Mouse (Mus musculus) ZHBTc4 (cell line): ENCODE measurements around the gene Dcpp2.
A peak's percentile ranks its signal among the peaks of the same experiment; 100 is the strongest.
"Not testable (repeated sequence)": the region's sequence is repeated elsewhere in the genome, so short reads cannot be mapped to it uniquely, and the experiment has no call there.

Experiments
- DNase-seq: peaks from one replicate; pipeline ENCODE4 v3.0.0-alpha.2; 2011; ENCODE audit warnings: low read depth, low spot score

Gene Dcpp2

GRCm38 (mm10) chr17:23925090-23925493 is 44.4 kb downstream of the Dcpp2 start:
- DNase-seq, result peak; percentile 62

DNA sequence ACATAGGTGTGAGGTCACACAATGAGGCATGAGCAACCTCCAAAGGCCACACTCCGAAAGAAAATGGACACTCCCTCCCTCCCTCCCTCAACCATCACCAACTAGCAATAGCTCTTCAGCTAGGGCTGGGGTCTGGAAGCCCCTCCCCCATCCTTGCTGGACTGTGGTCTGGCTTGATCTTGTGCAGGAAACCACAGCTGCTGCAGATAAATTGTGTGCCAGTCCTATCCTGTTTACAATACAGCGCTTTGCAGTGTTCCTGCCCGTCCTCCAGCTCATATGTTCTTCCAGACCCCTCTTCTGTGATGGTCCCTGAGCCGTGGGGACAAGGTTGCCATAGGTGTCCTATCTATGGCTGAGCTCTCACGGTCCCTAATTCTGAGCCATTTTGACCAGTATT is 50.5 kb downstream of the Dcpp2 start:
- DNase-seq, result no peak

- DNase-seq, result no peak
These were observed 60.7 kb downstream of the Dcpp2 start, which contains the start of gene Sbp for GRCm38 (mm10) chr17:23941372-23941771. Sbp (plus strand) TSS chr17:23941672.

- DNase-seq, result not testable (repeated sequence)
These were observed 66.8 kb downstream of the Dcpp2 start for GRCm38 (mm10) chr17:23947486-23947885.

DNA sequence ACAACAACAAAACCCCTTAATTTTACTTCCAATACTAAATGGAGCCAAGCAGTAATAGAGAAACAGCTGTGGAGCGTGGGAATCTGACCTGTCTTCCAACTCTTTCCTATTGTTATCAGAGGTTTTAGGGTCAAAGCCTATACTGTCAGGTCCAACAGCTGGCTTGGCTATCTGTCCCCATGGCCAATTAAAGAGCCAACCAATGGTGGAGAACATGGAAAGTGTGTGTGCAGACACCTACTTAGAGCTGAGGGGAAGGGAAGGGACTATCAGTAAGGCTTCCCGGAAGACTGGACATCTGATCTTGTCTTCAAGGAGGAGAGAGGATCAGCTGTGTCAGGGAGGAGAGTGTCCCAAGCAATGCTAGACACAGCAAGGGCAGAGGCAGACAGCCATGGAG is 68.4 kb downstream of the Dcpp2 start:
- no peak for DNase-seq
